Mouse (Mus musculus): ENCODE measurements around the gene Cphx3.
"Not testable (repeated sequence)": the region's sequence is repeated elsewhere in the genome, so short reads cannot be mapped to it uniquely, and the experiment has no call there.

Cphx3 gene

DNA sequence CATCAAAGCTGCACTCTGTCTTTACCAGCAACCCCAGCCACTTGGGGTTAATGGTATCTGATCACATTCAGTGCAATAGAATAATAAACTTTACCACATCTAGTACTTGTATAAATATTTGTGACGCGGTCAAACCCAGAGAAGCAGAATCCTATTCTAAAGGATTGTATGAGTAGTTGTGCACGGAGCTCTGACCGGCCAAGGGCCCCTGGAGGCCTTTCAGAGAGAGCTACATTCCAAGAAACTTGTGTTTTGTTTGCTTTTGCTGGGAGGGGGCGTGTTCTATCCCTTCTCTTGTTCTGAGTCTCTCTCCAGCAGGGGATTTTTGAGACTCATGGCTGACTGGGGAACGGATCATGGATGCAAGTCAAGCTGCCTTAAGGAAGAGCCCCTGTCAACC, 92.9 kb downstream of the Cphx3 start:
- DNase-seq, result not testable (repeated sequence)

GRCm38 (mm10) chr14:26181660-26182059, 99.6 kb downstream of the Cphx3 start:
- not testable (repeated sequence) for DNase-seq

DNA sequence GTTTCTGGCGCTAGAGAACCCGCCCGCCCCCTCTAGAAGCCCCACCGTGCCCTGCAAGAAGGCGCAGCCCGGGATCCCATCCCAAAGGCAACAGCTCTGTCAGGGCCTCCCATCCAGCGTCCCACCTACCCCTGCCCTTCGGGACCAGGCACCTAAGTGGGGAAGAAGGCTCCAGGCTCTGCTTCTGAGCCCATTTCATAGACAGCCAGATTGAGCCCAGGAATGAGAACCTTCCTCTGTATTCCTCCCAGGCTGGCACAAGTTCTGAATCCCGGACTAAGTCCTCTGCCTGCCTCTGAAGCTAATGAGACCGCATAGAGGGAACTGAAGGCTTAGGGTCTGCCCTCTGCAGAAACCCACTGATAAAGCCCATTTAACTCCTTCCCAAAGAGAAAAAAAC, 100.3 kb downstream of the Cphx3 start, which contains the start of gene Plac9b:
TSS of gene Plac9b (minus strand) at position 101 of the 400 bp plus-strand sequence.
- not testable (repeated sequence) for DNase-seq

- DNase-seq, result not testable (repeated sequence)
These were observed 104.5 kb downstream of the Cphx3 start for GRCm38 (mm10) chr14:26186638-26187037.

DNA sequence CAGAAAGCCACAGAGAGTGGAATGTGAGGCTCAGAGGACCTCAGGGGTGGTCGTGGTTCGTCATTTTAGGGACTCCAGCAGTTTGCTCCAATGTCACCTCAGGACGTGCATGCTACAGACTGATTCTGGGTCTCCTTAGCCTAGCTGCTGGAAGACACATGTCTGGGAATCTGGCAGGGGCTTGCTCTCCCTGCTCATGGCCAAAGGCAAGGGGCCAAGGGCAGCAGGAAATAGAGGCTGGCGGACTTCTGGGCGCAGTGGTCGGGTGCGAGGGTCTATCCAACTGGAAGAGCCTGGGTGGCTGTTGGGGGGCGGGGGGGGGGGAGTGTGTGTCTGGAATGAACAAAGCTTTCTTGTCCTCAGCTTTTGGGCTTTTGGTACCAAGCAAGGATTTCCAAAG, 106.3 kb downstream of the Cphx3 start:
- DNase-seq, result not testable (repeated sequence)

DNA sequence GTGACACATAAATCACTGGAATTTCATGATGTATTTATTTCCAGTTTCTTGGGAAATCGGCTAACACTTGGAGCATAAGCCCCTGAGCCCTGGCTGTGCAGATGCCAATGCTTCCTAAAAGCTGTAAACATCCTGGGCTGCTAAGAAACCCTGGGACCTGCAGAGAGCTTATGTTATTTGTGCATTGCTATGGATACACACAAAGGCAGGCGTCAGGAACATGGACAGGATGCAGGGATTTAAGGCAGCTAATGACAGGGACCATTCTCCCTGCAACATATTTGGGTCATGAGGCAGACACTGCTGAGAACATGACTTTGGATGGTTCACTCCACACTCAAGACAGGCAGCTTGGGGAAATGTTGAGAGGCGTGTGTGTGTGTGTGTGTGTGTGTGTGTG, 115.8 kb downstream of the Cphx3 start:
- not testable (repeated sequence) for DNase-seq

DNA sequence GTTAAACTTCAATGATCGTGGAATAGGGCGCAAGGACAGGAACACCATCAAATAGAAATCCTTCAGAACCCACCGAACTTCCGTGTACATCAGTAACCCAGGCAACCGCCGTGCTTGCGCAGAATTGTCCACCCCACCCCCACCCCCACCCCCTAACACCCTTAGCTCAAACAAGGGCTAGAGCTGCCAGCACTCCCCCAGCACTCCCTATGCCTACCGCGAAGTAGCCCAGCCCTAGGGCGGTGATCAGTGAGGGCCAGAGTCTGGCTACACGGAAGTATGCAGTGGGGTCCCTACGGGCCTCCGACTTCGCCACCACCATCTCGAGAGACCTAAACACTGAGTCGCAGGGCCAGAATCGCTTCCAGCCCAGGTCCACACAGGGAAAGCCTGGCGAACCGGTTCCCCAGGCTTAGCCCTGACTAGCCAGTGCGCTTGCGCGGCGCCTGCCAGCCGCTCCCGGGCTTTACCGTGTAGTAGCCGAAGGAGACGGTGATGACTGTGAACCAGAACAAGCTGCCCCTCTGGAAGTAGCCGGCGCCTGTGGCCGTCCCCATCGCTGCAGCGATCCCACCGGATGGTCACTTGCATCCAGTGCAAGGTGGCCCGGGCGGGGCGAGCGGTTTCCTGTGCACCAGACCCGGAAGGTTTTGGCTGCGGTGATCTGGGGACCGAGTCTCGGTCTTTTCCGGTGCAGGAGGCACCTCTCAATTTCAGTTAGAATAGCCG, 124.3 kb downstream of the Cphx3 start:
- DNase-seq, result not testable (repeated sequence)

DNA sequence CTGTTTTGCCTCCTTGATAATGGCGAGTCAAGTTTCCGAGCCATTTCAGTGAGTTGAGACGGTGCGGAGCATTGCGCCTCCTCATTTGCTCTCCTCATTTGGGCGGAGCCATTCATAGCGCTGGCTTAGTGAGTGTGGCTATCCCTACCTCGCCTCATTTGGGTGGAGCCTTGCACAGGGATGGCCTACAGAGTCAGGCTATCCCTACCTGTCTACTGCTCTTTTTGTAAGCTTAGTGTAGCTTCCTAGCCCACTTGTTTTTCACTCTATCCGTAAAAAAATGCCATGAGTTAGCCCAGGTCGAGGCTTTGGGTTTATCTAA, 124.8 kb downstream of the Cphx3 start, which contains the start of gene Tmem254b:
TSS of gene Tmem254b (minus strand) at position 116 of the 322 bp plus-strand sequence.
- not testable (repeated sequence) for DNase-seq

DNA sequence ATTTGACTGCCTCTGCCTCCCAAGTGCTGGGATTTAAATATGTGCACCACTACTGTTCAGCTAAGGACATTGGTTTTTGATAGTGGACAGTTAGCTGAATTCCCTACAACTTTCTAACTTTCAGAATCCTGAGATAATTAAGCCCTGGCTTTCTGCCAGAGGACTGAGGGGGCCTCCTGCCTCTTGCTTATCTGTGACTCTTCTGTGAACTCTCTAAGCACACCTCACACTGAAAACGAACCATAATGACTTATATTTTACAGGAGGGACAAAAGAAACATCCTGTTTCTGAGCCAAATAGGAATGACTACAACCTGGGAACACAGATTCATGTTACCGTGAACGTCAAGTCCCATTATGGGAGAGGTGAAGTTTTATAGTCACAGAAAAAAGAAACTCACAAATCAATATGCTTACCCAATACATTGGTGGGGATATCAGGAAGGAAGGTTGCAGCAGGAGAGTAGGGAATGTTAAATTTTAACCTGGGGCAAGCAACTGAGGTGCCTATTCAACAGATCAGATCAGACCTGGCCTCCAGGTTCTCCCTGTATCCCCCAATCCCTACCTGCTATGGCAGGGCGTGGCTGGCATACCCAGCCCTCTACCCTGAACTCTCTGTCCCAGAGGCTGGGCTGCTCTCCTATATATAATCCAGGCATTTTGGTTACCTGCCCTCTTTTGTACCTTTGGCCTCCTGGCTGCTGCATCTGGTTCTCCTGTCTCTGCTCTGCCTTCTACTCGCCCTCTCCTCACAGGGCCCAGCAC, 134.3 kb downstream of the Cphx3 start:
- not testable (repeated sequence) for DNase-seq

- not testable (repeated sequence) for DNase-seq
These were observed 155.1 kb downstream of the Cphx3 start for GRCm38 (mm10) chr14:26237183-26237582.

- not testable (repeated sequence) for DNase-seq
These were observed 175.9 kb downstream of the Cphx3 start, which contains the start of gene Duxbl3 for GRCm38 (mm10) chr14:26257756-26258617. Gene Duxbl3 (plus strand): TSS chr14:26257962.

DNA sequence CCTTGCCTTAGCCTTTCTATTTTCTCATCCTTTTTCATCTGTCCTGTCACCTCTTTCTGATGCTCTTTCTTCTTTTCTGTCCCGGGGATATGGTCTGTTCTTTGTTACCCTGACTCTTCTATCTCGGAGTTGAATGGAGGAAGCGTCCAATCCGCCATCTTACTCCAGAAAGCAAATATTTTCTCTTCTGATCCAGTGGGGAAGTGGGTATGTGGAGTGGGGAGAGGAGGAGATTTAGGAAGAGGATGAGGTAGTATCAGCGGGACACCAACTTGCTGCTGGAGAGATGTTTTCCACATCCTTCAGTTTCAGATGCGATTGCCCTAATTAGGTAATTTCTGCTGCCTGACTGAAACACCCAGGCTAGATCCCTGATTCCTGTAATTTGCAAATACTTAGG, 176.6 kb downstream of the Cphx3 start:
- DNase-seq, result not testable (repeated sequence)
